Mouse (Mus musculus) lung, postnatal 25 days (tissue): Measurements from ENCODE around the gene Il17ra.

Source experiments
- DNase-seq: peaks from one replicate; pipeline ENCODE4 v3.0.0; 2022; ENCODE audit warnings: low spot score

Il17ra gene

GRCm38 (mm10) chr6:120463086-120463871, at the start of gene Il17ra:
Gene Il17ra, plus strand, starts transcription at chr6:120463247.
- DNase-seq = peak; percentile 85

- DNase-seq = no peak
Measured at GRCm38 (mm10) chr6:120438161-120438560, 24.9 kb upstream of the Il17ra start.

- DNase-seq = no peak
Measured at GRCm38 (mm10) chr6:120442171-120442749, 20.8 kb upstream of the Il17ra start.

- no peak for DNase-seq
Measured at GRCm38 (mm10) chr6:120443363-120444355, 19.4 kb upstream of the Il17ra start.

GRCm38 (mm10) chr6:120450208-120450607, 12.8 kb upstream of the Il17ra start:
- DNase-seq = no peak

- no peak for DNase-seq
Measured at GRCm38 (mm10) chr6:120452384-120453102, 10.5 kb upstream of the Il17ra start.

GRCm38 (mm10) chr6:120453103-120453445, 10.0 kb upstream of the Il17ra start:
- peak; percentile 20 for DNase-seq

GRCm38 (mm10) chr6:120453556-120453955, 9.5 kb upstream of the Il17ra start:
- no peak for DNase-seq

- no peak for DNase-seq
Measured at GRCm38 (mm10) chr6:120454627-120455077, 8.4 kb upstream of the Il17ra start.

GRCm38 (mm10) chr6:120457074-120457473, 6.0 kb upstream of the Il17ra start:
- DNase-seq = no peak

GRCm38 (mm10) chr6:120457751-120458150, 5.3 kb upstream of the Il17ra start:
- DNase-seq = no peak

GRCm38 (mm10) chr6:120461217-120461616, 1.8 kb upstream of the Il17ra start:
- no peak for DNase-seq

- DNase-seq = no peak
Measured at GRCm38 (mm10) chr6:120462251-120462650, 796 bp upstream of the Il17ra start.

- peak; percentile 41 for DNase-seq
Measured at GRCm38 (mm10) chr6:120463884-120464283, 837 bp downstream of the Il17ra start.

- no peak for DNase-seq
Measured at GRCm38 (mm10) chr6:120464406-120464939, 1.4 kb downstream of the Il17ra start.

GRCm38 (mm10) chr6:120465393-120465792, 2.3 kb downstream of the Il17ra start:
- DNase-seq = no peak

GRCm38 (mm10) chr6:120466609-120467329, 3.7 kb downstream of the Il17ra start:
- DNase-seq = peak; percentile 61

- DNase-seq = no peak
Measured at GRCm38 (mm10) chr6:120468259-120468658, 5.2 kb downstream of the Il17ra start.

- DNase-seq = no peak
Measured at GRCm38 (mm10) chr6:120469268-120469667, 6.2 kb downstream of the Il17ra start.

GRCm38 (mm10) chr6:120469770-120470169, 6.7 kb downstream of the Il17ra start:
- DNase-seq = no peak

- peak; percentile 57 for DNase-seq
Measured at GRCm38 (mm10) chr6:120470666-120471065, 7.6 kb downstream of the Il17ra start.
